Mouse (Mus musculus) liver, adult 2 months (tissue): Measurements from ENCODE around the gene Cdh13.

Source experiments
- CTCF ChIP-seq: fragments of 200-500 bp; IDR thresholded peaks from 2 replicates; pipeline ENCODE4 v1.5.1; 2011; ENCODE audit warnings: low read depth, low read length, control low read depth
- POLR2A ChIP-seq: fragments of 200-500 bp; IDR thresholded peaks from 2 replicates; pipeline ENCODE4 v1.6.1; 2011; ENCODE audit warnings: low read length, control low read depth; ENCODE audit not compliant: insufficient read depth; ENCODE audit errors: extremely low read depth

DNA sequence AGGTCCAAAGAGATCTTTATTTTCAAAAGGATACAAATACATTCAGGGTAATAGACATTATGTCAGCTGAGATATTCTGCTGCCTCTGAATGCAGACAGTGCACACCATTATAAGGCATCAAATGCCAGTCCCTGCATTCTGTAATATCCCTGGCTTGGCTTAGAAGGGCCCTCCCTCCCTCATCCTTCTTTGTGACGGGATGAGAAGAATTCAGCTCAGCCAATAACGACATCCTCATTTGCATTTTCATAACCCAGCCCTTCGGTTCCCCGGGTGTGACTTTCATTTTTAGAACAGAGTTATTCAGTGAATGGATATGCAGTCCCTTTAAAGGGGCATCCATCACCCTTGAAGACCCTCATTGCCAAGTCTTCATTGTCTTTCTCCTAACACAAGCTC lies 205.2 kb downstream of the Cdh13 start:
- TF ChIP-seq CTCF (no peak), POLR2A (no peak)
